Mouse (Mus musculus): Measurements from ENCODE around the gene Cdc34. TPM values are rescaled to one million over a fixed set of nuclear protein-coding genes. Genes with fewer than 3 reads are reported as not detected.
"Not testable (repeated sequence)": the region's sequence is repeated elsewhere in the genome, so short reads cannot be mapped to it uniquely, and the experiment has no call there.

Cdc34 gene
- polyA plus RNA-seq, 1 experiment from 2014 or later: 159 TPM

- H3K27ac ChIP-seq (ENCODE audit: low read depth, low read length): no peak overlapping the region
- ATAC-seq (replicated peaks; ENCODE audit: insufficient number of reproducible peaks, low FRiP score, low TSS enrichment): no peak
- no peaks in the 10 kb centered on the region for H3K9me3 ChIP-seq (replicated peaks; ENCODE audit: control insufficient read depth, low read length)
- 77% methylated on average over 6 of the region's 6 CpGs for WGBS (ENCODE audit: insufficient replicate concordance)
- H3K4me3 ChIP-seq (ENCODE audit: low read depth, low read length): no peak overlapping the region
- no peaks in the 10 kb centered on the region for H3K27me3 ChIP-seq (ENCODE audit: control insufficient read depth, insufficient read depth, low read length)
- no peak overlapping the region for H3K9ac ChIP-seq (ENCODE audit: low read depth, low read length)
- H3K36me3 ChIP-seq (ENCODE audit: control insufficient read depth, insufficient read depth, low read length): no peaks in the 10 kb centered on the region
- no peak overlapping the region for H3K4me2 ChIP-seq
- H3K4me1 ChIP-seq (ENCODE audit: control insufficient read depth, insufficient read depth, low read length): peaks cover 31% of the 10 kb centered on the region
Measured at GRCm38 (mm10) chr10:79697916-79698315, 15.9 kb downstream of the Cdc34 start.

GRCm38 (mm10) chr10:79698459-79698858, 16.5 kb downstream of the Cdc34 start:
- no peak overlapping the region for H3K4me2 ChIP-seq
- H3K4me1 ChIP-seq (ENCODE audit: control insufficient read depth, insufficient read depth, low read length): peaks cover 31% of the 10 kb centered on the region
- H3K27ac ChIP-seq (ENCODE audit: low read depth, low read length): no peak overlapping the region
- WGBS (ENCODE audit: insufficient replicate concordance): 83% methylated on average over 6 of the region's 6 CpGs
- no peak overlapping the region for H3K9ac ChIP-seq (ENCODE audit: low read depth, low read length)
- H3K4me3 ChIP-seq (ENCODE audit: low read depth, low read length): no peak overlapping the region
- no peaks in the 10 kb centered on the region for H3K36me3 ChIP-seq (ENCODE audit: control insufficient read depth, insufficient read depth, low read length)
- H3K9me3 ChIP-seq (replicated peaks; ENCODE audit: control insufficient read depth, low read length): no peaks in the 10 kb centered on the region
- no peak for ATAC-seq (replicated peaks; ENCODE audit: insufficient number of reproducible peaks, low FRiP score, low TSS enrichment)
- H3K27me3 ChIP-seq (ENCODE audit: control insufficient read depth, insufficient read depth, low read length): no peaks in the 10 kb centered on the region

- no peaks in the 10 kb centered on the region for H3K27me3 ChIP-seq (ENCODE audit: control insufficient read depth, insufficient read depth, low read length)
- H3K4me1 ChIP-seq (ENCODE audit: control insufficient read depth, insufficient read depth, low read length): peaks cover 29% of the 10 kb centered on the region
- H3K4me2 ChIP-seq: peak overlapping the region; percentile 23
- H3K36me3 ChIP-seq (ENCODE audit: control insufficient read depth, insufficient read depth, low read length): no peaks in the 10 kb centered on the region
- ATAC-seq (replicated peaks; ENCODE audit: insufficient number of reproducible peaks, low FRiP score, low TSS enrichment): no peak
- peak overlapping the region; percentile 80 for H3K27ac ChIP-seq (ENCODE audit: low read depth, low read length)
- 33% methylated on average over 7 of the region's 7 CpGs for WGBS (ENCODE audit: insufficient replicate concordance)
- no peaks in the 10 kb centered on the region for H3K9me3 ChIP-seq (replicated peaks; ENCODE audit: control insufficient read depth, low read length)
- H3K4me3 ChIP-seq (ENCODE audit: low read depth, low read length): no peak overlapping the region
- peak overlapping the region; percentile 52; the same call in 1 of the 2 replicates for H3K9ac ChIP-seq (ENCODE audit: low read depth, low read length)
Measured at GRCm38 (mm10) chr10:79700676-79701075, 18.7 kb downstream of the Cdc34 start.

GRCm38 (mm10) chr10:79701443-79702129, 19.6 kb downstream of the Cdc34 start:
- H3K9ac ChIP-seq (ENCODE audit: low read depth, low read length): peak overlapping the region; percentile 49; the same call in 1 of the 2 replicates

GRCm38 (mm10) chr10:79702970-79703369, 21.0 kb downstream of the Cdc34 start:
- not testable (repeated sequence) for H3K9ac ChIP-seq (ENCODE audit: low read depth, low read length); H3K36me3 ChIP-seq (ENCODE audit: control insufficient read depth, insufficient read depth, low read length)
- WGBS (ENCODE audit: insufficient replicate concordance): 77% methylated on average over 2 of the region's 4 CpGs

More at GRCm38 (mm10) chr10:79701443-79702129, 19.6 kb downstream of the Cdc34 start:
- Histone ChIP-seq H3K9me3 (replicated peaks; ENCODE audit: control insufficient read depth, low read length) (no peaks in the 10 kb centered on the region), H3K4me2 (peak overlapping the region; percentile 16; the same call in 1 of the 2 replicates), H3K4me1 (ENCODE audit: control insufficient read depth, insufficient read depth, low read length) (peaks cover 31% of the 10 kb centered on the region), H3K27ac (ENCODE audit: low read depth, low read length) (peak overlapping the region; percentile 80), H3K4me3 (ENCODE audit: low read depth, low read length) (no peak overlapping the region), H3K36me3 (ENCODE audit: control insufficient read depth, insufficient read depth, low read length) (no peaks in the 10 kb centered on the region), H3K27me3 (ENCODE audit: control insufficient read depth, insufficient read depth, low read length) (no peaks in the 10 kb centered on the region)
- WGBS (ENCODE audit: insufficient replicate concordance): 46% methylated on average over 10 of the region's 10 CpGs
- ATAC-seq (replicated peaks; ENCODE audit: insufficient number of reproducible peaks, low FRiP score, low TSS enrichment): no peak

GRCm38 (mm10) chr10:79703541-79703940, 21.5 kb downstream of the Cdc34 start:
- Histone ChIP-seq H3K27me3 (ENCODE audit: control insufficient read depth, insufficient read depth, low read length) (no peaks in the 10 kb centered on the region), H3K9me3 (replicated peaks; ENCODE audit: control insufficient read depth, low read length) (no peaks in the 10 kb centered on the region), H3K4me1 (ENCODE audit: control insufficient read depth, insufficient read depth, low read length) (peaks cover 48% of the 10 kb centered on the region), H3K4me3 (ENCODE audit: low read depth, low read length) (peak overlapping the region; percentile 91), H3K9ac (ENCODE audit: low read depth, low read length) (peak overlapping the region; percentile 67; the same call in 1 of the 2 replicates), H3K4me2 (peak overlapping the region; percentile 65), H3K36me3 (ENCODE audit: control insufficient read depth, insufficient read depth, low read length) (peaks cover 3% of the 10 kb centered on the region; the same call in 1 of the 2 replicates), H3K27ac (ENCODE audit: low read depth, low read length) (no peak overlapping the region)
- no peak for ATAC-seq (replicated peaks; ENCODE audit: insufficient number of reproducible peaks, low FRiP score, low TSS enrichment)
- 77% methylated on average over 10 of the region's 10 CpGs for WGBS (ENCODE audit: insufficient replicate concordance)

More at GRCm38 (mm10) chr10:79702970-79703369, 21.0 kb downstream of the Cdc34 start:
- H3K4me2 ChIP-seq; H3K27me3 ChIP-seq (ENCODE audit: control insufficient read depth, insufficient read depth, low read length); ATAC-seq (replicated peaks; ENCODE audit: insufficient number of reproducible peaks, low FRiP score, low TSS enrichment); H3K4me3 ChIP-seq (ENCODE audit: low read depth, low read length); H3K9me3 ChIP-seq (replicated peaks; ENCODE audit: control insufficient read depth, low read length); H3K27ac ChIP-seq (ENCODE audit: low read depth, low read length): not testable (repeated sequence)
- peaks cover 45% of the 10 kb centered on the region for H3K4me1 ChIP-seq (ENCODE audit: control insufficient read depth, insufficient read depth, low read length)

- peaks cover 56% of the 10 kb centered on the region for H3K4me1 ChIP-seq (ENCODE audit: control insufficient read depth, insufficient read depth, low read length)
- under 1% methylated on average over 64 of the region's 65 CpGs for WGBS (ENCODE audit: insufficient replicate concordance)
Measured at GRCm38 (mm10) chr10:79704065-79704969, 22.3 kb downstream of the Cdc34 start, which contains the start of gene Bsg. Gene Bsg, plus strand, starts transcription at chr10:79704491.

GRCm38 (mm10) chr10:79704970-79705360, 23.0 kb downstream of the Cdc34 start:
- H3K4me2 ChIP-seq: peak overlapping the region; percentile 79
- no peak for ATAC-seq (replicated peaks; ENCODE audit: insufficient number of reproducible peaks, low FRiP score, low TSS enrichment)
- H3K4me3 ChIP-seq (ENCODE audit: low read depth, low read length): peak overlapping the region; percentile 91
- WGBS (ENCODE audit: insufficient replicate concordance): 4% methylated on average over 10 of the region's 10 CpGs
- peak overlapping the region; percentile 99 for H3K9ac ChIP-seq (ENCODE audit: low read depth, low read length)
- peaks cover 62% of the 10 kb centered on the region for H3K4me1 ChIP-seq (ENCODE audit: control insufficient read depth, insufficient read depth, low read length)
- H3K27ac ChIP-seq (ENCODE audit: low read depth, low read length): peak overlapping the region; percentile 93; the same call in 1 of the 2 replicates
- H3K27me3 ChIP-seq (ENCODE audit: control insufficient read depth, insufficient read depth, low read length): no peaks in the 10 kb centered on the region
- no peaks in the 10 kb centered on the region for H3K9me3 ChIP-seq (replicated peaks; ENCODE audit: control insufficient read depth, low read length)
- H3K36me3 ChIP-seq (ENCODE audit: control insufficient read depth, insufficient read depth, low read length): peaks cover 8% of the 10 kb centered on the region

More at GRCm38 (mm10) chr10:79704065-79704969, 22.3 kb downstream of the Cdc34 start, which contains the start of gene Bsg:
- Histone ChIP-seq H3K4me2 (peak within 1 kb of the TSS; percentile 79), H3K36me3 (ENCODE audit: control insufficient read depth, insufficient read depth, low read length) (peaks cover 3% of the 10 kb centered on the region), H3K4me3 (ENCODE audit: low read depth, low read length) (peak within 1 kb of the TSS; percentile 91), H3K27ac (ENCODE audit: low read depth, low read length) (peak within 1 kb of the TSS; percentile 93), H3K27me3 (ENCODE audit: control insufficient read depth, insufficient read depth, low read length) (no peaks in the 10 kb centered on the region), H3K9ac (ENCODE audit: low read depth, low read length) (peak within 1 kb of the TSS; percentile 99), H3K9me3 (replicated peaks; ENCODE audit: control insufficient read depth, low read length) (no peaks in the 10 kb centered on the region)
- ATAC-seq (replicated peaks; ENCODE audit: insufficient number of reproducible peaks, low FRiP score, low TSS enrichment): peak; percentile 92

Data from heart, embryonic 11.5 days (tissue).